Mouse (Mus musculus) C2C12 (cell line): ENCODE data around the gene Zfhx3. TPM values are rescaled to one million over a fixed set of nuclear protein-coding genes. Genes with fewer than 3 reads are reported as not detected.

Source experiments
- H3K27me3 ChIP-seq: one replicate; pipeline ENCODE4 v1.6.1; 2011; ENCODE audit not compliant: control insufficient read depth, insufficient read depth, insufficient read length
- H3K36me3 ChIP-seq: one replicate; pipeline ENCODE4 v1.6.1; 2011; ENCODE audit not compliant: control insufficient read depth, insufficient read depth
- H3K4me3 ChIP-seq: one replicate; pipeline ENCODE4 v1.5.1; 2011; ENCODE audit warnings: mild to moderate bottlenecking, control low read depth; ENCODE audit not compliant: poor library complexity, insufficient read depth, severe bottlenecking
- H3K79me2 ChIP-seq: one replicate; pipeline ENCODE4 v1.6.1; 2011; ENCODE audit not compliant: control insufficient read depth, insufficient read depth
- H3K79me3 ChIP-seq: one replicate; pipeline ENCODE4 v1.6.1; 2011; ENCODE audit warnings: low read depth, control low read depth
- H3ac ChIP-seq: one replicate; pipeline ENCODE3; 2011; ENCODE audit warnings: low read depth; ENCODE audit not compliant: control insufficient read depth, insufficient read length
- CEBPB ChIP-seq: IDR thresholded peaks from one replicate; pipeline ENCODE4 v1.6.1; 2011; ENCODE audit warnings: low read depth, mild to moderate bottlenecking, control low read depth, moderate library complexity
- CTCF ChIP-seq: IDR thresholded peaks from one replicate; pipeline ENCODE4 v1.5.1; 2011; ENCODE audit not compliant: control insufficient read depth, insufficient read depth, insufficient read length
- FOSL1 ChIP-seq: IDR thresholded peaks from one replicate; pipeline ENCODE4 v1.8.0; 2011; ENCODE audit warnings: mild to moderate bottlenecking, low read length; ENCODE audit not compliant: poor library complexity, insufficient read depth, severe bottlenecking
- MAX ChIP-seq: IDR thresholded peaks from one replicate; pipeline ENCODE4 v1.6.1; 2011; ENCODE audit warnings: mild to moderate bottlenecking, control low read depth
- MYOD1 ChIP-seq: IDR thresholded peaks from one replicate; pipeline ENCODE4 v1.6.1; 2011; ENCODE audit warnings: low read depth; ENCODE audit not compliant: control insufficient read depth, insufficient read length
- MYOG ChIP-seq: IDR thresholded peaks from one replicate; pipeline ENCODE4 v1.6.1; 2011; ENCODE audit not compliant: control insufficient read depth, insufficient read length; ENCODE audit errors: extremely low read depth
- USF1 ChIP-seq: IDR thresholded peaks from one replicate; pipeline ENCODE4 v1.6.1; 2011; ENCODE audit warnings: low read depth, mild to moderate bottlenecking, control low read depth, moderate library complexity
- polyA plus RNA-seq: library from polyadenylated mRNA; unstranded; fragments of >200 nt; fragmentation: generic; extraction: Trizol; gene quantifications from one replicate; pipeline ENCODE4 v1.2.1, GENCODE M21; 2012; ENCODE audit warnings: missing spikeins

Gene Zfhx3
- polyA plus RNA-seq, 1 experiment = 4.3 TPM

- peaks cover 100% of the 10 kb centered on the region for H3K79me2 ChIP-seq
- no peak overlapping the region for H3K4me3 ChIP-seq
- H3K36me3 ChIP-seq = no peaks in the 10 kb centered on the region
- H3K27me3 ChIP-seq = no peaks in the 10 kb centered on the region
- H3K79me3 ChIP-seq = peaks cover 81% of the 10 kb centered on the region
- peak overlapping the region; percentile 19 for H3ac ChIP-seq
- TF ChIP-seq MAX = no peak
- TF ChIP-seq CTCF = no peak
- TF ChIP-seq MYOG = no peak
- no peak for TF ChIP-seq FOSL1
- no peak for TF ChIP-seq CEBPB
- no peak for TF ChIP-seq USF1
- TF ChIP-seq MYOD1 = no peak
Measured at GRCm38 (mm10) chr8:108748095-108748494, 805.7 kb downstream of the Zfhx3 start.

GRCm38 (mm10) chr8:108748851-108749376 lies 806.5 kb downstream of the Zfhx3 start:
- H3K79me3 ChIP-seq = peaks cover 81% of the 10 kb centered on the region
- H3K36me3 ChIP-seq = no peaks in the 10 kb centered on the region
- H3K79me2 ChIP-seq = peaks cover 100% of the 10 kb centered on the region
- H3K4me3 ChIP-seq = no peak overlapping the region
- H3K27me3 ChIP-seq = no peaks in the 10 kb centered on the region
- TF ChIP-seq MYOD1 = peak; percentile 3
- no peak for TF ChIP-seq CTCF
- H3ac ChIP-seq = no peak overlapping the region

GRCm38 (mm10) chr8:108750806-108751205 lies 808.4 kb downstream of the Zfhx3 start:
- Histone ChIP-seq H3K4me3 (no peak overlapping the region), H3K79me3 (peaks cover 68% of the 10 kb centered on the region), H3K36me3 (no peaks in the 10 kb centered on the region), H3K79me2 (peaks cover 96% of the 10 kb centered on the region), H3K27me3 (no peaks in the 10 kb centered on the region), H3ac (no peak overlapping the region)
- no peak for TF ChIP-seq CTCF
- no peak for TF ChIP-seq MYOG
- TF ChIP-seq CEBPB = no peak

- peaks cover 78% of the 10 kb centered on the region for H3K79me3 ChIP-seq
- no peak overlapping the region for H3ac ChIP-seq
- no peaks in the 10 kb centered on the region for H3K36me3 ChIP-seq
- H3K4me3 ChIP-seq = no peak overlapping the region
- H3K27me3 ChIP-seq = no peaks in the 10 kb centered on the region
- no peak for TF ChIP-seq CEBPB
- peak; percentile 3 for TF ChIP-seq MYOD1
- peaks cover 96% of the 10 kb centered on the region for H3K79me2 ChIP-seq
Measured at GRCm38 (mm10) chr8:108754556-108754955, 812.1 kb downstream of the Zfhx3 start.

DNA sequence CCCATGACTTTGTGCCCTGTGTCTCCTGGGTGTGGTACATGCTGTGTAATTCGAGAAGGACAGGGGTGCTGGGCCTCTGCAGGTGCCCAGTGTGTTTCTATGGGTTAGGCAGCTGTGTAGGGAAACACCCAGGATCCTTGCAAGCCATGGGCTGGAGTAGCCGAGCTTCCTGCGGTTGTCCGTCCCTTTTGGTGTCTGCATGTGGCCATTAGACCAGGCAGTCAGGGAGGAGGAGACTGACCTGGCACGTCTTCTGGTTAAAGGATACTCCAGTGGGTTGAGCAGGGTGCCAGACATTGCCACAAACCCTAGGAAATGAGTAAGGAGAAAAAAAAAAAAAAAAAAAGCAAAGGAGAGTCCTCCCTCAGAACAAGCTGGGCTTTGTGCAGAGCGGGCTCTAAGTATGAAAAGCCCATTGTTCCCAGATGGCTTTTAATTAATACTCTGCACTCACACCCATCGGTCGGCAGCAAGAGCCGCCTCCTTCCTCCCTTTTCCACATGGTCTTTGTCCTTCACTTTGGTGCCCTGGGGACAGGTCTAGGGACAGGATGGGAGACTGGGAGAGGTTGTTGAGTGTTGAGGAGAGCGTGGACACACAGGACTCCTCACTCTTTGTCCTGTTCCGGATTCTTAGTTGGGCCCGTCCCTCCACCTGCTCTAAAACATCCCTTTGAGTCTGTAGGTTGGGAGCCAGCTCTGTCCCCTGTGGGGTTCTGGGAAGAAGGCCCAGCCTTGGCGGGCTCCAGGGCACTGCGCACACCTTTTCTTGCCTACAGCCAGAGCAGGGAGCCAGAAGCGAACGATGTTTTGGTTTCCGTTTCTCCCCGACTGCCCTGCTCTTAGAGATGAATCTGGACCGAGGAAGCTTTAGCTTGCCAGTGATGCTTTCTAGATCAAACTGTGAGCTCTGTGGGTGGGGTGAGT lies 813.2 kb downstream of the Zfhx3 start:
- Histone ChIP-seq H3K4me3 (no peak overlapping the region), H3ac (no peak overlapping the region), H3K79me3 (peaks cover 79% of the 10 kb centered on the region), H3K79me2 (peaks cover 96% of the 10 kb centered on the region), H3K36me3 (peaks cover 7% of the 10 kb centered on the region), H3K27me3 (no peaks in the 10 kb centered on the region)
- TF ChIP-seq MAX (peak; percentile 2), MYOD1 (peak; percentile 53), CEBPB (no peak), USF1 (no peak), CTCF (no peak)
